Mouse (Mus musculus) midbrain, embryonic 16.5 days (tissue): Measurements from ENCODE around the gene Tm9sf2. TPM values are rescaled to one million over a fixed set of nuclear protein-coding genes. Genes with fewer than 3 reads are reported as not detected.
A peak's percentile ranks its signal among the peaks of the same experiment; 100 is the strongest.
"Not testable (repeated sequence)": the region's sequence is repeated elsewhere in the genome, so short reads cannot be mapped to it uniquely, and the experiment has no call there.

Experiments
- ATAC-seq: fragments of 200-750 bp; cut with Nextera tagmentation; 2 replicates; pipeline ENCODE4 v1.8.0; 2017; ENCODE audit warnings: moderate TSS enrichment
- H3K27ac ChIP-seq: fragments of 300-500 bp; sonication (generic); 2 replicates; pipeline ENCODE4 v1.5.1; 2014; ENCODE audit warnings: mild to moderate bottlenecking, low read length, mixed read lengths
- H3K27me3 ChIP-seq: fragments of 300-500 bp; sonication (generic); 2 replicates; pipeline ENCODE4 v1.6.1; 2014; ENCODE audit warnings: low read depth, low read length, mixed read lengths; ENCODE audit not compliant: control insufficient read depth, insufficient read depth
- H3K36me3 ChIP-seq: fragments of 300-500 bp; sonication (generic); 2 replicates; pipeline ENCODE4 v1.6.1; 2014; ENCODE audit warnings: mild to moderate bottlenecking, low read length, moderate library complexity, mixed read lengths; ENCODE audit not compliant: control insufficient read depth, insufficient read depth
- H3K4me1 ChIP-seq: fragments of 300-500 bp; sonication (generic); 2 replicates; pipeline ENCODE4 v1.6.1; 2014; ENCODE audit warnings: mild to moderate bottlenecking, low read length, mixed read lengths; ENCODE audit not compliant: control insufficient read depth, insufficient read depth
- H3K4me2 ChIP-seq: fragments of 300-500 bp; sonication (generic); 2 replicates; pipeline ENCODE4 v1.6.1; 2014; ENCODE audit warnings: mild to moderate bottlenecking, low read length, mixed read lengths
- H3K4me3 ChIP-seq: fragments of 300-500 bp; sonication (generic); 2 replicates; pipeline ENCODE4 v1.5.1; 2014; ENCODE audit warnings: low read depth, mild to moderate bottlenecking, low read length, moderate library complexity, mixed read lengths
- H3K9ac ChIP-seq: fragments of 300-500 bp; sonication (generic); 2 replicates; pipeline ENCODE4 v1.6.1; 2014; ENCODE audit warnings: low read depth, low read length, mixed read lengths
- H3K9me3 ChIP-seq: fragments of 300-500 bp; sonication (generic); replicated peaks from 2 replicates; pipeline ENCODE4 v1.6.1; 2014; ENCODE audit warnings: mild to moderate bottlenecking, low read length, mixed read lengths; ENCODE audit not compliant: control insufficient read depth, poor library complexity, severe bottlenecking
- WGBS: fragments of 180-500 bp; shearing (Covaris S2); extraction: QIAGEN DNeasy Blood & Tissue Kit; methylation state at CpG from one replicate; pipeline ENCODE4 v1.1.7; 2014; 5-methylcytosine and 5-hydroxymethylcytosine counted together
- polyA plus RNA-seq: library from polyadenylated mRNA; unstranded; fragments of >200 nt; fragmentation: Nextera tagmentation; extraction: Ambion mirVana; gene quantifications from 2 replicates; pipeline ENCODE4 v1.2.1, GENCODE M21; 2015

Tm9sf2 gene
- polyA plus RNA-seq, 1 experiment from 2014 or later = 112 TPM

- Histone ChIP-seq H3K9ac (no peak overlapping the region), H3K4me2 (no peak overlapping the region), H3K9me3 (0 out of 2 replicates have a peak, but pooled peaks cover 2% of the 10 kb centered on the region), H3K4me1 (no peaks in the 10 kb centered on the region), H3K27me3 (no peaks in the 10 kb centered on the region), H3K36me3 (no peaks in the 10 kb centered on the region), H3K4me3 (no peak overlapping the region), H3K27ac (no peak overlapping the region)
- 83% methylated on average over 7 of the region's 7 CpGs for WGBS
- no peak for ATAC-seq
These were observed 23.3 kb upstream of the Tm9sf2 start for GRCm38 (mm10) chr14:122083499-122083898.

GRCm38 (mm10) chr14:122087956-122088355, 18.9 kb upstream of the Tm9sf2 start:
- no peak for ATAC-seq
- WGBS = 87% methylated on average over 5 of the region's 5 CpGs
- H3K9ac ChIP-seq = no peak overlapping the region
- no peak overlapping the region for H3K27ac ChIP-seq
- no peak overlapping the region for H3K4me3 ChIP-seq
- 0 out of 2 replicates have a peak, but pooled peaks cover 2% of the 10 kb centered on the region for H3K9me3 ChIP-seq
- H3K27me3 ChIP-seq = no peaks in the 10 kb centered on the region
- no peaks in the 10 kb centered on the region for H3K36me3 ChIP-seq
- H3K4me2 ChIP-seq = no peak overlapping the region
- no peaks in the 10 kb centered on the region for H3K4me1 ChIP-seq

GRCm38 (mm10) chr14:122092363-122092762, 14.5 kb upstream of the Tm9sf2 start:
- ATAC-seq = no peak
- Histone ChIP-seq H3K4me1 (no peaks in the 10 kb centered on the region), H3K4me3 (no peak overlapping the region), H3K9me3 (no peaks in the 10 kb centered on the region), H3K4me2 (no peak overlapping the region), H3K27me3 (no peaks in the 10 kb centered on the region), H3K27ac (no peak overlapping the region), H3K36me3 (no peaks in the 10 kb centered on the region), H3K9ac (no peak overlapping the region)
- 82% methylated on average over 4 of the region's 4 CpGs for WGBS

- Histone ChIP-seq H3K27ac (no peak overlapping the region), H3K36me3 (no peaks in the 10 kb centered on the region), H3K27me3 (no peaks in the 10 kb centered on the region), H3K4me2 (no peak overlapping the region), H3K9ac (no peak overlapping the region), H3K9me3 (no peaks in the 10 kb centered on the region), H3K4me3 (no peak overlapping the region), H3K4me1 (no peaks in the 10 kb centered on the region)
- no peak for ATAC-seq
- 97% methylated on average over 11 of the region's 11 CpGs for WGBS
These were observed 10.5 kb upstream of the Tm9sf2 start for GRCm38 (mm10) chr14:122096331-122096730.

GRCm38 (mm10) chr14:122099584-122099983, 7.3 kb upstream of the Tm9sf2 start:
- H3K4me1 ChIP-seq = no peaks in the 10 kb centered on the region
- 93% methylated on average over 4 of the region's 4 CpGs for WGBS

GRCm38 (mm10) chr14:122101890-122102289, 4.9 kb upstream of the Tm9sf2 start:
- not testable (repeated sequence) for H3K27me3 ChIP-seq, H3K4me3 ChIP-seq, ATAC-seq, H3K9ac ChIP-seq, H3K27ac ChIP-seq, H3K9me3 ChIP-seq, H3K36me3 ChIP-seq, H3K4me2 ChIP-seq
- peaks cover 12% of the 10 kb centered on the region for H3K4me1 ChIP-seq
- 88% methylated on average over 9 of the region's 9 CpGs for WGBS

More at GRCm38 (mm10) chr14:122099584-122099983, 7.3 kb upstream of the Tm9sf2 start:
- H3K4me3 ChIP-seq = no peak overlapping the region
- no peak overlapping the region for H3K4me2 ChIP-seq
- no peaks in the 10 kb centered on the region for H3K27me3 ChIP-seq
- H3K9ac ChIP-seq = no peak overlapping the region
- no peak for ATAC-seq
- H3K9me3 ChIP-seq = no peaks in the 10 kb centered on the region
- H3K36me3 ChIP-seq = no peaks in the 10 kb centered on the region
- H3K27ac ChIP-seq = no peak overlapping the region

- Histone ChIP-seq H3K9me3 (no peaks in the 10 kb centered on the region), H3K9ac (peak overlapping the region; percentile 43), H3K27me3 (no peaks in the 10 kb centered on the region), H3K4me1 (peaks cover 33% of the 10 kb centered on the region), H3K4me3 (peak overlapping the region; percentile 41), H3K36me3 (no peaks in the 10 kb centered on the region), H3K27ac (peak overlapping the region; percentile 69), H3K4me2 (peak overlapping the region; percentile 70)
- peak; percentile 95 for ATAC-seq
- WGBS = under 1% methylated on average over 24 of the region's 24 CpGs
These were observed 2.0 kb upstream of the Tm9sf2 start for GRCm38 (mm10) chr14:122104881-122105280.

- no peaks in the 10 kb centered on the region for H3K27me3 ChIP-seq
- peak overlapping the region; percentile 69 for H3K27ac ChIP-seq
- H3K36me3 ChIP-seq = no peaks in the 10 kb centered on the region
- ATAC-seq = no peak
- WGBS = 67% methylated on average over 16 of the region's 16 CpGs
- no peaks in the 10 kb centered on the region for H3K9me3 ChIP-seq
- H3K4me2 ChIP-seq = peak overlapping the region; percentile 82
- H3K4me1 ChIP-seq = peaks cover 33% of the 10 kb centered on the region
- H3K4me3 ChIP-seq = peak overlapping the region; percentile 41
- peak overlapping the region; percentile 43 for H3K9ac ChIP-seq
These were observed 1.2 kb upstream of the Tm9sf2 start for GRCm38 (mm10) chr14:122105391-122106285.

GRCm38 (mm10) chr14:122107481-122108214, 810 bp downstream of the Tm9sf2 start:
- peak; percentile 11 for ATAC-seq
- peak overlapping the region; percentile 89 for H3K27ac ChIP-seq
- peak overlapping the region; percentile 82 for H3K4me2 ChIP-seq
- H3K36me3 ChIP-seq = 0 out of 2 replicates have a peak, but pooled peaks cover 2% of the 10 kb centered on the region
- no peaks in the 10 kb centered on the region for H3K27me3 ChIP-seq
- H3K9ac ChIP-seq = peak overlapping the region; percentile 93
- H3K9me3 ChIP-seq = no peaks in the 10 kb centered on the region
- peaks cover 33% of the 10 kb centered on the region for H3K4me1 ChIP-seq
- WGBS = 5% methylated on average over 44 of the region's 44 CpGs
- H3K4me3 ChIP-seq = peak overlapping the region; percentile 65
